Mouse (Mus musculus) cerebellum, postnatal 14 days (tissue): ENCODE measurements around the gene Setd1a.
A peak's percentile ranks its signal among the peaks of the same experiment; 100 is the strongest.

Source experiments
- DNase-seq, 2 experiments: peaks; one replicate each; pipeline ENCODE4 v3.0.0; 2021; ENCODE audit warnings: mixed read lengths in 2 of 2

Gene Setd1a

GRCm38 (mm10) chr7:127800435-127801009, 24.1 kb downstream of the Setd1a start, which contains the start of gene Hsd3b7:
TSS of gene Hsd3b7 (plus strand) at chr7:127800604.
- DNase-seq = peak; percentile 94 to 97

- DNase-seq = peak; percentile 55 to 56
These were observed 24.6 kb downstream of the Setd1a start for GRCm38 (mm10) chr7:127801010-127801621.

GRCm38 (mm10) chr7:127802313-127802712, 25.8 kb downstream of the Setd1a start:
- DNase-seq = peak; percentile 85 to 91

DNA sequence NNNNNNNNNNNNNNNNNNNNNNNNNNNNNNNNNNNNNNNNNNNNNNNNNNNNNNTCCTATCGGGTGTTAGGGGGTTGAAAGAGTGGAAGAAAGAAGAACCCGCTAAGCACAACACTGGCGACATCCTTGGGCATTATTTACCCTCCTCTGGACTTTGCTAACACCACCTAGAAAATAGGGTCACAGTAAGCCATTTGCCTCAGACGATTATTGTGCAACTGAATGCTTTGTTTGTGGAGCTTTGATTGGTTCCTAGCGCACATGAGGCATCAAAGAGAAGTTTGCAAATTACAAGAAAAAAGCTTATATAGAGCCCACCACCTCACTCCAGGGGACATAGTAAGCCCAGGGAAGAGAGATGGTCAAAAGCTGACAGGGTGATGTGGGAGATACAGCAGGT, 32.4 kb downstream of the Setd1a start:
- no peak for DNase-seq

- no peak for DNase-seq
These were observed 33.4 kb downstream of the Setd1a start for GRCm38 (mm10) chr7:127809846-127810245.

DNA sequence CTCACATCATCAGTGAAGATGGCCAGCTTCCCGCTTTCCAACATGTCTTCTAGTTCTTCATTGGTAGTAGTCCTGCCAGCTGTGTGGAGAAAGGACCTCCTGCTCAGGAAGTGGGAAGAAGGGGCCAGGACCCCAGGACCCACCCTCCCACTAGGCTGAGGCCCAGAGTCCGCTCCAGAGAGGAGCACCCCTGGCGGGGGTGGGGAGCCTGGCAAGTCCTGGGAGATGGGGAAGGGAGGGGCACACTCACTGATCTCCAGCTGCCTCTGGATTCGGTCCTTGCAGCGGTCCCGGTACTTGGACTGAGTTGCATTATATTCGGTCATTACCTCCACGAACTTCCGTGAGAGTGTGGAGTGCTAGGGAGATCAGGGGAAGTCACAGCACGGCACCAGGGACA, 34.2 kb downstream of the Setd1a start:
- no peak for DNase-seq

- DNase-seq = no peak
These were observed 34.8 kb downstream of the Setd1a start for GRCm38 (mm10) chr7:127811240-127811639.

- peak in 1 of 2 experiments; percentile 40 for DNase-seq
These were observed 35.8 kb downstream of the Setd1a start for GRCm38 (mm10) chr7:127812292-127812691.

- DNase-seq = no peak
These were observed 37.4 kb downstream of the Setd1a start for GRCm38 (mm10) chr7:127813821-127814220.

- peak; percentile 97 for DNase-seq
These were observed 37.9 kb downstream of the Setd1a start for GRCm38 (mm10) chr7:127814241-127814921.

GRCm38 (mm10) chr7:127815116-127815665, 38.7 kb downstream of the Setd1a start:
- DNase-seq = no peak

GRCm38 (mm10) chr7:127815954-127816821, 39.7 kb downstream of the Setd1a start:
- peak; percentile 64 to 67 for DNase-seq

GRCm38 (mm10) chr7:127817053-127817452, 40.6 kb downstream of the Setd1a start:
- no peak for DNase-seq

- DNase-seq = peak in 1 of 2 experiments; percentile 22
These were observed 41.3 kb downstream of the Setd1a start for GRCm38 (mm10) chr7:127817776-127818175.

GRCm38 (mm10) chr7:127820836-127821509, 44.5 kb downstream of the Setd1a start:
- peak in 1 of 2 experiments; percentile 10 for DNase-seq

DNA sequence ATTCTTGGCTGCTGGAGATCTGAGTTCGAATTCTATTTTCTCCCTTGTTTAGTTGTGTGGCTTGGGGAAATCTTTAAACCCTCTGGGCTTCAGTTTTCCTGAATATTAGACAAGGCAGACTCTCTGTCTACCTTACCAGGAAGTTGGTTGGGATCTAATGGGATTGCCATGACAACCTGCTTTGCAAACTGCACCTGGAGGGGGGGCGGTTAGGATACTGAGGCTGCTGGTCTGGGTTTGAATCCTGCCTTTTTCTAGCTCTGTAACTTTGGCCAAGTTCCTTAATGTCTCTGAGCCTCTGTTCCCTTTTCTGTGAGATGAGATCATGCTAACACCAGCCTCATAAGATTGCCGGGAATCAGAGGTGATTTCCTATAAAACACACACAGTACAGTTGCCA, 46.0 kb downstream of the Setd1a start:
- DNase-seq = no peak

- peak; percentile 67 to 73 for DNase-seq
These were observed 47.0 kb downstream of the Setd1a start for GRCm38 (mm10) chr7:127823236-127824171.

DNA sequence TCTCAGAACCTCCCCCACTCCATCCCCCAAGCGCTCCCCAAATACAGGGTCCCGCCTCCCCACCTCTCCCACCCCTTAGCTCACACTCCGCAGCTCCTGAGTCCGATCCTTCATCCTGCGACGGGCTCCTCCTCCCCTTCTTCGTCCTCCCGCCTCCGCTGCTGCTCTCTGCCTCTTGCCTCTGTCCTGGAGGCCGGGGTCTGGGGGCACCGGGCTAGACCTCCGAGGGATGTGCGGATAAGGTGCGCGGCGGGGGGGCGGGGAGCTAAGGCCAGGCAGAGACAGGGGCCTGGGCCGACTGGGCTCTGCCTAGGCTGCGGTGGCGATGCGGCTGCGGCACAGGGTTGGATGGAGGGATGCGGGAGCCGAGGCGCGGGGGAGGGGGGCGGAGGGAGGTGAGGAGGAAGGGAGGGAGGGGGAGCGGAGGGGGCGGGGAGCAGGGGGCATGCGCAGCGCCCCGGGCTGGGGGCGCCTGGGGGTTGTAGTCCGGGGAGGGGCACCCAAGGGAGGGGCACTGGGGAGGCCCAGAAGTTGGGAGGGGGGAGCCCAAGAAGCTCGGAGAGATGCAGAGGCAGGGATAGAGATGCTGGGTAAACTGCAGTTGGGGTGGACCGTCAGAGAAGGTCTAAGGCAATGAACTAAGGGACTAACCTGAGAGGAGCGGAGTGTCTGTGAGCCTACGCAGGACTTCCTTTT, 47.9 kb downstream of the Setd1a start, which contains the start of the genes Stx4a and Stx1b:
Stx4a (plus strand) TSS at position 119 of the 696 bp plus-strand sequence.
Stx1b (minus strand) TSS at position 374 of the 696 bp plus-strand sequence.
- DNase-seq = peak; percentile 91 to 96

- no peak for DNase-seq
These were observed 59.1 kb downstream of the Setd1a start for GRCm38 (mm10) chr7:127835550-127835949.

GRCm38 (mm10) chr7:127837473-127837872, 61.0 kb downstream of the Setd1a start:
- DNase-seq = peak; percentile 42 to 62
